Mouse (Mus musculus): ENCODE measurements around the gene Gm13276. TPM values are rescaled to one million over a fixed set of nuclear protein-coding genes. Genes with fewer than 3 reads are reported as not detected.
"Not testable (repeated sequence)": the region's sequence is repeated elsewhere in the genome, so short reads cannot be mapped to it uniquely, and the experiment has no call there.

Gm13276 gene
- polyA plus RNA-seq (2015; fragmentation: Nextera tagmentation; extraction: Ambion mirVana) = not detected in 2 replicates

DNA sequence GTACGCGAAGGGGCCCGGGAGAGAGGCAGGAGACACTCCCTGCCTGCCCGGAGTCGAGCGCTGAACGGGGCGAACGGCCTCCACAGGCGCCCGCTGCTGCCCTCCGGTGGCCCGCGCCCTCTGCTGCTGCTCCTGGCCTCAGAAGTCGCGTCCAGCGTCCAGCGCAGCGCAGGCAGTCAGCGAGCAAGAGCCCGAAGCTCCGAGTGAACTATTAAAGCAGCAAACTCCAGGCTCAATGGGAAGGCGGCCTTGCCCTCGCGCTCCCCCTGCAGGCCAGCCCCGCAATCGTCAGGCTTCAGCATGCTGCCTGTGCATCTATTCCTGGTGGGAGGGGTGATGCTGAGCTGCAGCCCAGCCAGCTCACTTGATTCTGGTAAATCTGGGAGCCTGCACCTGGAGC, at the start of gene Gm13276:
Gene Gm13276, plus strand, starts transcription at position 301 of the 400 bp plus-strand sequence.
- not testable (repeated sequence) for H3K27me3 ChIP-seq (replicated peaks; ENCODE audit: control insufficient read depth, insufficient read depth, low read length); H3K27ac ChIP-seq (ENCODE audit: low read depth, low read length); ATAC-seq; H3K4me2 ChIP-seq (ENCODE audit: low read length); H3K9me3 ChIP-seq (ENCODE audit: control insufficient read depth, low read length); H3K4me1 ChIP-seq (ENCODE audit: control insufficient read depth, insufficient read depth, low read depth, low read length); H3K9ac ChIP-seq (ENCODE audit: low read depth, low read length); H3K36me3 ChIP-seq (ENCODE audit: control insufficient read depth, insufficient read depth, low read length); H3K4me3 ChIP-seq (ENCODE audit: low read length)
- WGBS = no CpG with 5 or more reads among the region's 27 CpGs

DNA sequence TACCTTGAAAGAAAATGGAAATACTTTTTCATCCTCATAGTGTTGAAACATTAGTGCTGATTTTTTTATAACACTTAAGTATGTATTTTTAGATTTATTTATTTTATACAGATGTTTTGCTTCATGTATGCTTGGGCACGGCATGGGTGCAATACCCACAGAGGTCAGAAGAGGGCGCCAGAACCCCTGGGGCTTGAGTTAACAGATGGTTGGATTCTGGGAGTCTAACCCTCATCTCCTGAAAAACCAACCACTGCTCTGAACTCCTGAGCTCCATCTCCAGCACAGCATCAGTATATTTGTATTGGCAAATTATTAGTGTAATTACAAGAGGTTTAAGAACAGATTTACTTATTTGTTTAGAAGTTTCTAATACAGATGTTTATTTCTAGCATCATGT, 47.0 kb upstream of the Gm13276 start:
- Histone ChIP-seq H3K4me2 (ENCODE audit: low read length) (no peak overlapping the region), H3K27me3 (replicated peaks; ENCODE audit: control insufficient read depth, insufficient read depth, low read length) (no peaks in the 10 kb centered on the region), H3K4me1 (ENCODE audit: control insufficient read depth, insufficient read depth, low read depth, low read length) (no peaks in the 10 kb centered on the region), H3K9me3 (ENCODE audit: control insufficient read depth, low read length) (no peaks in the 10 kb centered on the region), H3K27ac (ENCODE audit: low read depth, low read length) (no peak overlapping the region), H3K9ac (ENCODE audit: low read depth, low read length) (no peak overlapping the region), H3K4me3 (ENCODE audit: low read length) (no peak overlapping the region), H3K36me3 (ENCODE audit: control insufficient read depth, insufficient read depth, low read length) (no peaks in the 10 kb centered on the region)
- WGBS = 5% methylated on average over 2 of the region's 2 CpGs
- no peak for ATAC-seq

DNA sequence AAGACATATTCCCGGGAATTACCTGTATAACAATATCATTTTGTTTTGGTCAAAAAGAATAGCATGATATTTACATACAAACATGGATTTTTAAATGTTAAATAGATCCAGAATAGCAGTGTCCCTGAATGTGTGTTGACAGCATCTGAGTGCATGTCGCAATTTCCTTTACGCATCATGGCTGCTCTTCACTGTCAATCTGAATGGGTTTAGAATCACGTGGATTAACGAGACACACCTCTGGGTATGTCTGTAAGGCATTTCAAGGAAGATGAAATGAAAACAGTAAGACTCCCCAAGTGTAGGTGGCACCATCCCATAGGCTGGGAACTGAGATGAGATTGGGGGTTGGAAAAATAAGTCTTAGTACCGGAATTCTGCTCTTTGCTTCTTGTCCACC, 46.5 kb upstream of the Gm13276 start:
- Histone ChIP-seq H3K9ac (ENCODE audit: low read depth, low read length) (no peak overlapping the region), H3K4me2 (ENCODE audit: low read length) (no peak overlapping the region), H3K36me3 (ENCODE audit: control insufficient read depth, insufficient read depth, low read length) (no peaks in the 10 kb centered on the region), H3K9me3 (ENCODE audit: control insufficient read depth, low read length) (no peaks in the 10 kb centered on the region), H3K4me1 (ENCODE audit: control insufficient read depth, insufficient read depth, low read depth, low read length) (no peaks in the 10 kb centered on the region), H3K4me3 (ENCODE audit: low read length) (no peak overlapping the region), H3K27ac (ENCODE audit: low read depth, low read length) (no peak overlapping the region), H3K27me3 (replicated peaks; ENCODE audit: control insufficient read depth, insufficient read depth, low read length) (no peaks in the 10 kb centered on the region)
- 92% methylated on average over 6 of the region's 6 CpGs for WGBS
- ATAC-seq = no peak

DNA sequence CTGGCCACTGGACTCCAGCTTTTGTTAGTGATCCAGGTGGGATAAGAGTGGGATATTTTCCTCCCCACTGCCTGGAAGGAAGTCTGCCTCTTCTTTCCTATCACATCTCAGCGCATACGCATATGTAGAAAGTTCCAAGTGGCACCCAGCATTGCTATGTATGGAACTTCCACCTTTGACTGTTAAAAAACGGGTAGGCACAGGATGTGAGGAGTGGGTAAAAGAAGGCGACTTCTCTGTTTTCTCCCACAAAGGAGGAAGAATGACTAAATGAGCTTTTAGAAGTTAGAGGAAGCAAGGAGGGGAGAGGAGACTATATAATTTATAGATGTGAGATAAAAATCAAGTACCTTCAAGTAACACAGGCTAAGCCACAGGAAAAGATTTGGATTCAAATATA, 44.1 kb upstream of the Gm13276 start:
- WGBS = 93% methylated on average over 4 of the region's 4 CpGs
- Histone ChIP-seq H3K9ac (ENCODE audit: low read depth, low read length) (no peak overlapping the region), H3K9me3 (ENCODE audit: control insufficient read depth, low read length) (no peaks in the 10 kb centered on the region), H3K36me3 (ENCODE audit: control insufficient read depth, insufficient read depth, low read length) (no peaks in the 10 kb centered on the region), H3K4me3 (ENCODE audit: low read length) (no peak overlapping the region), H3K27me3 (replicated peaks; ENCODE audit: control insufficient read depth, insufficient read depth, low read length) (no peaks in the 10 kb centered on the region), H3K4me2 (ENCODE audit: low read length) (no peak overlapping the region), H3K27ac (ENCODE audit: low read depth, low read length) (no peak overlapping the region), H3K4me1 (ENCODE audit: control insufficient read depth, insufficient read depth, low read depth, low read length) (no peaks in the 10 kb centered on the region)
- ATAC-seq = no peak

DNA sequence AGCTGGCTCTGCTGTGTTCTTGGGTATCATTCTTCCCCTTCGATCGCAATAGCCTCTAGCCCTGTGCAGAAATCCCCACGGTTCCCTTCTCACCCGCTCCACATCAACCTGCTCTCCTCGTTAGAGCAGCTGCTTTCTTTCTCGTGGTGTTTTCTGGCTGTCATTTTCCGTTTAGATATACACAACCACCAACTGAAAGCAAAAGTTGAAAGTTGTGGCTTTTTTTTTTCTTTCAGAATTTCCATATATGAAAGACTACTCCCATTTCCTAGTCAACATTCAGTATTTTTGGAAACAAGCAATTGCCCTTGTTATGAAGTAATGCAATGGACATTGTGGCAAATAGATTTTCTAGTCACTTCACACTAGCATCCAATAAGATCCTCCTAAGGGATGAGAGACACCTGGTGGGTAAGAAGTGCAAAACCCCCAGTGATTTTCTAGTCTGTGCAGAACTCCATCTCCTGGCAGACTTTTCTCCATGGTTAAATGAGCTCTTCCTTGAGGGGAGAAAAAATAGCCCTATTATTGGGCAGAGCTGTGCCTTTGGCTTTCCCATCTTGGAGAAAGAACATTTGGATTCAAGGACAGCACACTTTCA, 42.6 kb upstream of the Gm13276 start:
- H3K9ac ChIP-seq (ENCODE audit: low read depth, low read length) = no peak overlapping the region; the same call in 1 of the 2 replicates

DNA sequence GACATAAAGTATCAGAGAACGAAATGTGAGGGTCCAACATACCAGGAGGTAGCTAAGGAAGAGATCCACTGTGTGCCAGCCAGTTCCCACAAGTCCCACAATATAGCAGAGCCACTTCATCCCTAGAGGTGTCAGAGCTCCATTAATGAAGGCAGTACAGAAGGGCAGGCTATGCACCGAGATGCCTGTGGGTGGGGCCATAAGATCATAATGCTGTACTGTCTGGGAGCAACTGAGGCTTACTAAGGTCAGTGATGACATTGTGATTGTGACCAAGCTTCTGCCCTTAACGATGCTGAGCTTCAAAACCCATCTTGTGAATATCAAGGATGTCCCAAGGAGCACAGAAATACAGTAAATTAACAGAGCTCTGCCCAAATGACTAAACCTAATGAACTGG, 41.3 kb upstream of the Gm13276 start:
- Histone ChIP-seq H3K4me2 (ENCODE audit: low read length) (no peak overlapping the region), H3K9me3 (ENCODE audit: control insufficient read depth, low read length) (no peaks in the 10 kb centered on the region), H3K4me3 (ENCODE audit: low read length) (no peak overlapping the region), H3K27me3 (replicated peaks; ENCODE audit: control insufficient read depth, insufficient read depth, low read length) (no peaks in the 10 kb centered on the region), H3K9ac (ENCODE audit: low read depth, low read length) (no peak overlapping the region), H3K27ac (ENCODE audit: low read depth, low read length) (no peak overlapping the region), H3K4me1 (ENCODE audit: control insufficient read depth, insufficient read depth, low read depth, low read length) (no peaks in the 10 kb centered on the region), H3K36me3 (ENCODE audit: control insufficient read depth, insufficient read depth, low read length) (no peaks in the 10 kb centered on the region)
- no peak for ATAC-seq
- WGBS = 81% methylated on average over 3 of the region's 3 CpGs

More for the DNA sequence above, 42.6 kb upstream of the Gm13276 start:
- H3K4me2 ChIP-seq (ENCODE audit: low read length) = no peak overlapping the region
- H3K4me3 ChIP-seq (ENCODE audit: low read length) = no peak overlapping the region
- no peaks in the 10 kb centered on the region for H3K36me3 ChIP-seq (ENCODE audit: control insufficient read depth, insufficient read depth, low read length)
- no peaks in the 10 kb centered on the region for H3K9me3 ChIP-seq (ENCODE audit: control insufficient read depth, low read length)
- H3K4me1 ChIP-seq (ENCODE audit: control insufficient read depth, insufficient read depth, low read depth, low read length) = no peaks in the 10 kb centered on the region
- 80% methylated on average over 7 of the region's 7 CpGs for WGBS
- no peak overlapping the region for H3K27ac ChIP-seq (ENCODE audit: low read depth, low read length)
- no peaks in the 10 kb centered on the region for H3K27me3 ChIP-seq (replicated peaks; ENCODE audit: control insufficient read depth, insufficient read depth, low read length)
- ATAC-seq = no peak

DNA sequence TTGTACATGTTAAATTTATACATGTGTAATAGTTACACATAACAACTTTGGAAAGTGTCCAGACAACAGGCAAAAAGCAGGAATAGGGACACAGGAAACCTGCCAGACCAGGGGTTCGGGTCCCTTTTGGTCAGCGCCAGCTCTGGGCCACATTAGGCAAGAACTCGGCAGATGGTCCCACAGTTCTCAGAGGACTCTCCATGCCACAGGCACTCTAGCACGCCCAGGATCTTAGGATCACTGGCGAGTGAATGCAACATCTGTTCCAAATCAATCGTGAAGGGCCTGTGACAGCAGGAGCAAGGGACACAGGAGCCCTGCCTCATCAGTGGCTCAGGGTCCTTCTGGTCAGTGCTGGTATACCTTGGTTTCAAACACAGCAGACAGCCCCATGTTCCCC, 35.6 kb upstream of the Gm13276 start:
- Histone ChIP-seq H3K36me3 (ENCODE audit: control insufficient read depth, insufficient read depth, low read length) (no peaks in the 10 kb centered on the region), H3K4me1 (ENCODE audit: control insufficient read depth, insufficient read depth, low read depth, low read length) (no peaks in the 10 kb centered on the region), H3K27ac (ENCODE audit: low read depth, low read length) (no peak overlapping the region), H3K4me3 (ENCODE audit: low read length) (no peak overlapping the region), H3K9me3 (ENCODE audit: control insufficient read depth, low read length) (no peaks in the 10 kb centered on the region), H3K4me2 (ENCODE audit: low read length) (no peak overlapping the region), H3K27me3 (replicated peaks; ENCODE audit: control insufficient read depth, insufficient read depth, low read length) (no peaks in the 10 kb centered on the region), H3K9ac (ENCODE audit: low read depth, low read length) (no peak overlapping the region)
- WGBS = 57% methylated on average over 6 of the region's 6 CpGs
- no peak for ATAC-seq

DNA sequence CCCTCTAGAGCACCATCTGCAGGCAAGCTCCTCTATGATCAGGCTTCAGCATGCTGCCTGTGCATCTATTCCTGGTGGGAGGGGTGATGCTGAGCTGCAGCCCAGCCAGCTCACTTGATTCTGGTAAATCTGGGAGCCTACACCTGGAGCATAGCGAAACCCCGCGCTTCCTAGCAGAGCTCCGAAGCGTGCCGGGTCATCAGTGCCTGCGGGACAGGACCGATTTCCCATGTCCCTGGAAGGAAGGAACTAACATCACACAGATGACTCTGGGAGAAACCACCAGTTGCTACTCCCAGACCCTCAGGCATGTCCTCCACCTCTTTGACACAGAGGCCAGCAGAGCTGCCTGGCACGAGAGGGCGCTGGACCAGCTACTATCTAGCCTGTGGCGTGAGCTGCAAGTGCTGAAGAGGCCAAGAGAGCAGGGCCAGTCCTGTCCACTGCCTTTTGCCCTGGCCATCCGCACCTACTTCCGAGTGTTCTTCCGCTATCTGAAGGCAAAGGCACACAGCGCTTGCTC, 30.6 kb upstream of the Gm13276 start, which contains the start of gene Gm13271:
Gene Gm13271, plus strand, starts transcription at position 51 of the 523 bp plus-strand sequence.
- not testable (repeated sequence) for H3K9ac ChIP-seq (ENCODE audit: low read depth, low read length); H3K36me3 ChIP-seq (ENCODE audit: control insufficient read depth, insufficient read depth, low read length); ATAC-seq; H3K4me1 ChIP-seq (ENCODE audit: control insufficient read depth, insufficient read depth, low read depth, low read length); H3K4me3 ChIP-seq (ENCODE audit: low read length); H3K27me3 ChIP-seq (replicated peaks; ENCODE audit: control insufficient read depth, insufficient read depth, low read length); H3K4me2 ChIP-seq (ENCODE audit: low read length); H3K9me3 ChIP-seq (ENCODE audit: control insufficient read depth, low read length); H3K27ac ChIP-seq (ENCODE audit: low read depth, low read length)
- 73% methylated on average over 12 of the region's 15 CpGs for WGBS

DNA sequence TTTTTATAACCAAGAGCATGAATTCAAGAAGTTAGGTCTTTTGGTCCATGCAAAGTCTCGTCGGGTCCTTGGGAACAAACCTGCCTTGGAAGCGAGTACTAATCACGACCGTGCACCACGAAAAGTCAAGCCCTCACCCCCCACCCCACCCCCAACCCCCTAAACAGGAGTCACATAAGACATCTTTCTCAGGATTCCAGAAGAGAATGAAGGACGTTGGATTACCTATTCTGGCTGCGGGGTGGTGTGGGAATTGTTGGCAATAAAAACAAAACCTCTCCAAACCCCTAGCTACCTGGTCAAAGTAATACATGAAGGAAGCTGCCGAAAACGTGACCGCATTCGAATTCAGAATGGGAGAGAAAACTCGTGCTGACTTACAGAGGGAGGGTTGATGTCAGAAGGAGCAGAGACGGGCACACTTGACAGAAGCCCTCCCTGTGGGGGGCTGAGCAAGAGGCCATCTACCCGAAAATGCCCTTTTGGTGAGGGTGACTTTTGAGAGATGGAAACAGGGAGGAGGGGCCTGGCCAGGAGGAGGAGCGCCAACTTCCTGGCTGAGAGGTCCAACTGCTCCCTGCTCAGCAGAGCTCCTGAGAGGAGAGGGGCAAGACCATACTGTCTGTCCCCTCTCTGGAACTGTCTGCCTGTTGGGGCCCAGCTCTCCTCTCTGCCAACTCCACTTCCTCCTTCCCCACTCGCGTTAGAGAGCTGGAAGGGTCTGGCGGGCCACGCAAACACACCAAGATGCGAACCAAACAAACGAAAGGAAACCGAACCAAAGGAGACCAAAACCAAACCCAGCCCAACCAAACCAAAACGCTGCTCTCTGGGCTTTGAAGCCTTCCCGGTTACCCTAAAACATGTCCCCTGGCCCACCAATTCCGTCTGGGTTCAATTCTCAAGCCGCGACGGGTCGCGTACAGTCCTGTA, 28.7 kb upstream of the Gm13276 start:
- H3K27me3 ChIP-seq (replicated peaks; ENCODE audit: control insufficient read depth, insufficient read depth, low read length); H3K36me3 ChIP-seq (ENCODE audit: control insufficient read depth, insufficient read depth, low read length); ATAC-seq; H3K4me1 ChIP-seq (ENCODE audit: control insufficient read depth, insufficient read depth, low read depth, low read length); H3K9me3 ChIP-seq (ENCODE audit: control insufficient read depth, low read length): not testable (repeated sequence)
- Histone ChIP-seq H3K27ac (ENCODE audit: low read depth, low read length) (peak overlapping the region; percentile 79), H3K4me3 (ENCODE audit: low read length) (peak overlapping the region; percentile 47), H3K9ac (ENCODE audit: low read depth, low read length) (peak overlapping the region; percentile 58), H3K4me2 (ENCODE audit: low read length) (peak overlapping the region; percentile 84)
- 13% methylated on average over 28 of the region's 31 CpGs for WGBS
